Mouse (Mus musculus) urinary bladder, postnatal 25 days (tissue): ENCODE results near the gene Rd3.

ENCODE experiments used
- DNase-seq: peaks from one replicate; pipeline ENCODE4 v3.0.0; 2022; ENCODE audit warnings: low spot score

Rd3 gene

DNA sequence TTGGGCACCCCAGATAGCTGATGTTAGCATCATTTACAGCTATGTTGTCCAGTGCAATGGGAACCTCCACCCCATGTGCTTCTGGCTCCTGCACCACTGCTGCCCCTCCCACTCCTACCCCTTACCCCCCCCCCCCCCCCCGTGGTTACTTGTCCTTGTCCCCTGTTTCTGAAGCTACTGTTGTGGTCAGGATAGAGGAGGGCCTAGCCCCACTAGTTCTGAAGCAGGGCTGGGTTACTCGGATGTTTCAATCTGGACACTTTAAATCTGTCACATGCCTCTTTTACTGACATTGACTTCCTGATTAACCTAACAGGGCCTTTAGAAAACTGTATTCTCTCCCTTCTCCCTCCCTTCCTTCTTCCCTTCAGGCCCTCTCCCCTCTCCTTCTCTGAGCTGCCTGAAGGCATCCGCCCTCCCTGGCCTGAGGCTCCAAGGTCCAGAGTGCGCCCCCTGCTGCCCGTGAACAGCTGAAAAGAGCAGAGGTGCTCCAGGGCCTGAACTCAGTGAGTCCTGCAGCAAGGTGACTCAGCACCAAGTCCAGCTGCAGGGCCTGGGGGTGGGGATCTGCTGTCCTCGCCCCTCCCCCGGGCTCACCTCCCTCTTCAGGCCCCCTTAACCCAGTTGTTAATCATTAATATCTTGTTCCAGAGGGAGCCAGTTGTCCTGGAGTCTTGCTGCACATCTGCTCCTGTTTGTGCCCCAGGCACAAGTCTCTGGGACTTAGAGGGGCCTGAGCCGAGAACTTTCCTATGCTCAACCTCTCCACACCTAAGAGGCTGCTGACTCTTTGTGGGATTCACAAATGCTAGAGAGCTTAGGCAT lies 13.0 kb upstream of the Rd3 start:
- peak; percentile 90 for DNase-seq

DNA sequence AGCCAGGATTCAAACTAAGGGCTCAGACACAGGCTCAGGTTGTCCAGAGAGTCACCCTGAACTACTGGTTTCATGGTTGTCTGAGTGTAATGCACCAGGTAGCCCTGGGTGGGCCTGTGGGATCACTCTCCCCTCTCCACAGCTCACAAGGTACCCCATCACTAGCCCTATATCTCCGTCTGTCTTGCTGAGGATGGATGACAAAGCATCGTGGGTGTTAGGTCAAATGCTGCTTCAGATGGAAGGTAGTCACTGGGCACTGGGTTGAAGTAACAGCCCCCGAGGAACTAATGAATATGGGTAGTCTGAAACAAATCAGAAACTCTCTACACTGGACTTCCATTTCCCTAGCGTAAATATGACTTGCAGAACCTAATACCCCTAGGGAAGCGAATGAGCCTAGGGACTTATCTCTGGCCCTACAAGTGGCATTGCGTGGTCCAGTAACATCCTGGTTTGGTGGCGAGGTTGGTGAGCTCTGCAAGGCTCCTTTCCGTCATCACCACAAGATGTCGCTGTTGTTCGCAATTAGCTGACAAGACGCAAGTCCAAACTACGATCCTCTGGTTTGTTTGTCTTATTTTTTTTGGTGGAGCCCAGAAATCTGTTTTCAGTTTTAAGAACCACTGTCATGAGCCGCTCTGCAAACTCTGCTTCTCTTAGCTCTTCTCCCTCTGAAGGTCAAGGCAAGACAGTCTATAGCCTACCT lies 12.2 kb upstream of the Rd3 start:
- peak; percentile 66 for DNase-seq

GRCm38 (mm10) chr1:191969939-191970338 lies 7.2 kb upstream of the Rd3 start:
- no peak for DNase-seq

GRCm38 (mm10) chr1:191974509-191975405 lies 2.4 kb upstream of the Rd3 start:
- no peak for DNase-seq

GRCm38 (mm10) chr1:191981426-191982102 lies 4.4 kb downstream of the Rd3 start:
- DNase-seq: no peak

DNA sequence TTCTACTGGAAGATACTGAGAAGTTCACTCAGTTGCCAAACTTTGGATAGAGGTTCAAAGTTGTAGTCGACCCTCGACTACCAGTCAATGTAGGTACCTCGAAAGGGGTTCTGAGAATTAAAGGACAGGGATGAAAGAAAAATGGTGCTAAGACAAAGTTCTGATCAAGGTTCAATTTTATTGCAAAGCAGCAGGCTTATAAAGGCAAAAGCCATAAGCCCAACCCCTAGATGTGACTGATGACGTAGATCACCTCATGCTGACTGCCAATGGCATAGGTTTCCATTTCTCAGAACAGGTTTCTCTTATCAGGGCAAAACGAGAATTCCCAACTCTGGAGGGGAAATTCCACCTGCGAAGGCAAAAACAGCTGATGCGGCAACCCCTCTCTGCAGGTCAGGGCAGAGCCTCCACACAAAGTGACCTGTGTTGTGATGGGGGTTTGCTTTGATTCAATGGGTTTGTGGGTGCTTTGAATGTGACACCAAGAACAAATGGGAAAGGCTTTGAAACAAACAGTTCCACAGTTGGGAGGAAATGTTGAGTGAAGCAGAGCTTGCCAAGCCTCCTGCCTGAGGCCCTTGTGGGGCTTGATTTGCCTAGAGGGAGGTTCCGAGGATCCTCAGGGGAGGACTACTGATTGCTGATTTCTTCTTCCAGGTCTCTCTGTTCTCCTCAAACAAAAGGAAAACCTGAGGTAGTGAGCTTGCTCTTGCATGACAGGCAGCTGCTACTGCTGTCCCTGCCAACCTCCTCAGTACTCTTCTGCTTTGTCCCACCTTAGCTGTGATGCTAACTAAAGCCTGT lies 9.7 kb downstream of the Rd3 start:
- no peak for DNase-seq

GRCm38 (mm10) chr1:191987481-191987769 lies 10.3 kb downstream of the Rd3 start:
- no peak for DNase-seq

DNA sequence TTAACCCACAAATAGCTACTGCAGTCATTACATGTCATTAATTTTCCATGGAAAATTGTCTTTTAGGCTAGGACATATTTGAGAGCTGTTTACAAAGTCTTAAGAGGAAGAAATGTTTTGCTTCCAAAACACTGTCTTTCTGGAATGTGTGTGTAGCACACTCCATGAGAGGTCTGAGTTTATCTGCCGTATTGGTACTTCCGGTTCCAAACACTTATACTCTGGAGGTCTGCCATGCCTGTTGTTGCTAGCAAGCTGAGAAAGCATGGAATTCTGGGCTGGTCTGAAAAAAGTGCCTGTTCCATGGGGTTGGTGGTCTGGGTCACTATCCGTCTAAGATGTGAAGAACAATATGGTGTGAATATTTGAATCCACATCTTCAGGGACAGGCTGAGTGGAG lies 11.5 kb downstream of the Rd3 start:
- no peak for DNase-seq

DNA sequence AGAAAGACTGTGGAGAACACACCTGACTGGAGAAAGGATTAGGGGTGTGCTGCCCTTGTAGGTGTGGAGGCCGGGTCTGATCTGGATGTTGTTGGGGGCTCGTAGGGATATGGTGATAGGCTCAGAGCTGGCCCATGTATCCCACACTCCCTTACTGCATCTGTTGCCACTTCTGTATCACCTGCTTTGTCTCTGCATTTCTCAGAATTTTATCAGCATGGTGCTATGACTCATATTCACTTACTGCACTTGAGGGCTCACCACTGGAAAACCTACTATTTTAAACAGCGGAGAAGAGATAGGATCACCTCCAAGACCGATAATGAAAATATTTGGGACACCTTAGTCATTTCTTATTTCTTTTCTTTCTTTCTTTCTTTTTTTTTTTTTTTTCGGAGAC lies 11.9 kb downstream of the Rd3 start:
- no peak for DNase-seq

DNA sequence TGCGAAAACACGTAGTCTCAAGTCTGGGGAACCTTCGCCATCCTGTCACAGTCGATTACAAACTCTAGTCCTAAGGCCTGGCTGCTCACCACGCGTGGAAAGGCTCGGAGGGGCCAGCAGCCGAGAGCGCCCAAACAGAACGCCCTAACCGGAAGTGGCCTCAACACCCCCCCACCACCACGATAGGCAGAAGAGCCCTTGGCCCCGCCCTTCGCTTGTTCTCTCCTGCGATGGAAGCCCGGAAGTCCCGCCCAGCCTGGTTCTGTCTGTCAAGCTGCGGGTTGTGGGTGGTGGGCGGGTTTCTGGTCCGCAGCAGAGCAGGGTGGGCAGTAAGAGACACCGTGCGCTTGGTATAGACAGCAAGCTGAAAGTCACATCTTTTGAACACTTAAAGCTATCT lies 12.8 kb downstream of the Rd3 start:
- peak; percentile 92 for DNase-seq

- no peak for DNase-seq
Measured at GRCm38 (mm10) chr1:191992040-191992780, 15.0 kb downstream of the Rd3 start.

GRCm38 (mm10) chr1:191994476-191994875 lies 17.3 kb downstream of the Rd3 start:
- DNase-seq: no peak

GRCm38 (mm10) chr1:191995488-191995887 lies 18.3 kb downstream of the Rd3 start:
- DNase-seq: peak; percentile 59

GRCm38 (mm10) chr1:191995916-191996315 lies 18.7 kb downstream of the Rd3 start:
- no peak for DNase-seq

DNA sequence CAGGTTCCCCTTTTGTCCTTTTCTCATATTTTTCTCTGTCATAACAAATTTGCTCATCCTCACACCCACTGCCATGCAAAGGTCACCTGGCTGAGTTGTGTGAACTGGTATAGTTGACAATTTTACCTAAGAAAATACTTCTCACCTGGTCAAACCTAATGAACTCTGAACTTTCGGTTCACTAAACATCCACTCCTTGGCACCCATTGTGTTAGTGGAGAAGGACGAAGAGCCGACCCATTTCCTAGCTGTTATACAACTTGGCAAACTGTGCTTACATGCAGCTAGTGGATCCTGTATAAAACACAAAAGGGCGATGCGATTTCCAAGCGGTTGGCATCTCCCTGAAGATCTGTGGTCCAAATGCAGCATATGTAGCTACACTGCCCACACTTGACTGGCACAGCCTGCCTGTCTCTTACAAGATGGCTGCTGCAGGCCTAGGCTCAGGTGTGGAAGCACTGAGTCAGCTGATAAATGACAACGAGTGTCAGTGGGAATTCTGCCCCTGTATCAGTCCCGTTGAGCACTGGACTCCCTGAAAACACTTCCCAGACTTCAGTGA lies 19.5 kb downstream of the Rd3 start:
- DNase-seq: no peak

DNA sequence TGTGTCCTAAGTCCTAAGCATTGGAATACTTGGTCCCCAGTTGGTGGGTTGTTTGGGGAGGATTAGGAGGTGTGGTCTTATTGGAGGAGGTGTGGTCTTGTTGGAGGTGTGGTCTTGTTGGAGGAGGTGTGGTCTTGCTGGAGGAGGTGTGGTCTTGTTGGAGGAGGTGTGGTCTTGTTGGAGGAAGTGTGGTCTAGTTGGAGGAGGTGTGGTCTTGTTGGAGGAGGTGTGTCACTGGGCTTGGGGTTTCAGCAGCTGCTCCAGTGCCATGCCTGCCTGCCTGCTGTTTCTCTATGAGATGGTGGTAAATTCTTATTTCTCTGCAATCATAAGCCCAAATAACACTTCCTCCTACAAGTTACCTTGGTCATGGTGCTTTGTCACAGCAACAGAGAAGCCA lies 21.9 kb downstream of the Rd3 start:
- DNase-seq: no peak
